Mouse (Mus musculus): Measurements from ENCODE around the gene Procr.

- TF ChIP-seq HCFC1 (IDR thresholded peaks at IDR 0.05; ENCODE audit: borderline replicate concordance, insufficient read depth, low read length) (no peak), CHD2 (IDR thresholded peaks at IDR 0.05; ENCODE audit: low read depth, low read length) (no peak), ZNF384 (IDR thresholded peaks at IDR 0.05; ENCODE audit: low read depth, low read length) (no peak), MAFK (IDR thresholded peaks at IDR 0.05; ENCODE audit: insufficient read depth, low read depth, low read length) (no peak), ZC3H11A (IDR thresholded peaks at IDR 0.05; ENCODE audit: borderline replicate concordance, low read depth, low read length) (no peak)
Measured at GRCm38 (mm10) chr2:155751014-155751786, at the start of gene Procr.
